Mouse (Mus musculus): ENCODE measurements around the gene L3mbtl3. TPM values are rescaled to one million over a fixed set of nuclear protein-coding genes. Genes with fewer than 3 reads are reported as not detected.

Gene L3mbtl3
- 29.3 and 35.3 TPM in 2 replicates for polyA plus RNA-seq (2014; fragmentation: Nextera tagmentation; extraction: Ambion mirVana)

DNA sequence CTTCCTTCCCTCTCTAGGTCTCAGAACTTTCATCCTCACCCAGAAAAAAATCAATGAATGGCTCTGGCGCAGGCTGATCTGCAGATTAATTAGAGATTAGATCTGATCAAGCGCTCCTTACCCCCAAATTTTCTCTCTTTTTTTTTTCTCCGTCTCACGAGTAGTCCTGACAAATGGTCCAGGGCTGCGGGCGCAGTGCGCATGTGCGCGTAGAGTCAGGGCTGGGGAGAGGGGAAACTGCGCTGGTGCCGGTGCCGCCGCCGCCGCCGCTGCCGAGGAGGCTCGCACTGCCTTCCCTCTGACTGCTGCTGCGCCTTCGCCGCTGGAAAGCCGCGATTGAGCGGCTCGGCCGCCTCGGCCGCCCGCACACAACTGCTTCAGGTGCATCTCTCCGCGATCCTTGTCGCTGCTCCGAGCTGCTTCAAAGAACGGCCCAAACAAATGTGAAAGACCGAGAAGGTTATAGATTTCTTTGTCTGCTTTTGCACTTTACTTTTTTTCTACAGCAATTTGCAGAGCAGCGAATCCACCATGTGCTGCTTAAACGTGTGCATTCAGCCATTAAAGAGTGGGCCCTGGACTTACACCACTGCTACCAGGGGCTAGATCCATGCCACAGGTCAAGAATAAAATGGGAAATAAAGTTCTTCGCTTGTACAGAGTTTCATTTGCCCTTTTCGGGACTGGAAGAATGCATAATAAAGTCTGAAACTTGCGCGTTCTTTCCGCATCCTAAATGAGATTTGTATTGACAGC, at the start of gene L3mbtl3:
L3mbtl3 (minus strand) TSS at position 182 of the 756 bp plus-strand sequence.
- peak within 1 kb of the TSS; percentile 98 for H3K4me2 ChIP-seq (ENCODE audit: low read length)
- DNase-seq (peak; percentile 96), ATAC-seq (ENCODE audit: low FRiP score, low TSS enrichment) (peak; percentile 84)
- WGBS = under 1% methylated on average over 42 of the region's 42 CpGs
- no peaks in the 10 kb centered on the region for H3K9me3 ChIP-seq (ENCODE audit: control insufficient read depth, low read length)
- peak within 1 kb of the TSS; percentile 90 for H3K9ac ChIP-seq (replicated peaks; ENCODE audit: low read length)
- H3K36me3 ChIP-seq (ENCODE audit: control insufficient read depth, insufficient read depth, low read length) = no peaks in the 10 kb centered on the region
- peaks cover 17% of the 10 kb centered on the region; the same call in 1 of the 2 replicates for H3K4me1 ChIP-seq (ENCODE audit: control insufficient read depth, insufficient read depth, low read length)
- H3K27me3 ChIP-seq (ENCODE audit: control insufficient read depth, insufficient read depth, low read length) = no peaks in the 10 kb centered on the region
- peak within 1 kb of the TSS; percentile 86 for H3K4me3 ChIP-seq (replicated peaks; ENCODE audit: low read depth, low read length)
- H3K27ac ChIP-seq (replicated peaks; ENCODE audit: low read depth, low read length) = peak within 1 kb of the TSS; percentile 96

DNA sequence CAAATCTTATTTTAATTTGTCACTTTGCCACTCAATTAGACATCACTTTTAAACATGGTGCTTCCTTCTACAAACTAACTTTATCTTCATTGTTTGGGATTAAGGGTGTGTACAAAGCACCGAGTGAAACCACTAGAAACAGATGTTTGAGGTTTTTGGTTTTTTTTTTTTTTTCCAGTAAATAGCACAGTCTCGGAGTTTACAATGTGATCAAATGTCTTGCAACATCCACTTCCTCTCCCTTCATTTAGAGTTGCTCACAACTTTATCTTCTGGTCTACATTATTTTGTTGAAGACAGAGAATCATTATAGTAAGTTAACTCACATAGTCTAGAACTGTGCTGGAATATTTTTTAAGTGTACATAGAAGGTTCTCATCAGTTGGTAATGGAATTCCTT, 45.4 kb upstream of the L3mbtl3 start:
- DNase-seq (no peak), ATAC-seq (ENCODE audit: low FRiP score, low TSS enrichment) (no peak)
- Histone ChIP-seq H3K36me3 (ENCODE audit: control insufficient read depth, insufficient read depth, low read length) (no peaks in the 10 kb centered on the region), H3K4me3 (replicated peaks; ENCODE audit: low read depth, low read length) (no peak overlapping the region), H3K27ac (replicated peaks; ENCODE audit: low read depth, low read length) (no peak overlapping the region), H3K27me3 (ENCODE audit: control insufficient read depth, insufficient read depth, low read length) (no peaks in the 10 kb centered on the region), H3K9me3 (ENCODE audit: control insufficient read depth, low read length) (no peaks in the 10 kb centered on the region), H3K4me1 (ENCODE audit: control insufficient read depth, insufficient read depth, low read length) (no peaks in the 10 kb centered on the region), H3K9ac (replicated peaks; ENCODE audit: low read length) (no peak overlapping the region), H3K4me2 (ENCODE audit: low read length) (no peak overlapping the region)
- 89% methylated on average over 2 of the region's 2 CpGs for WGBS

DNA sequence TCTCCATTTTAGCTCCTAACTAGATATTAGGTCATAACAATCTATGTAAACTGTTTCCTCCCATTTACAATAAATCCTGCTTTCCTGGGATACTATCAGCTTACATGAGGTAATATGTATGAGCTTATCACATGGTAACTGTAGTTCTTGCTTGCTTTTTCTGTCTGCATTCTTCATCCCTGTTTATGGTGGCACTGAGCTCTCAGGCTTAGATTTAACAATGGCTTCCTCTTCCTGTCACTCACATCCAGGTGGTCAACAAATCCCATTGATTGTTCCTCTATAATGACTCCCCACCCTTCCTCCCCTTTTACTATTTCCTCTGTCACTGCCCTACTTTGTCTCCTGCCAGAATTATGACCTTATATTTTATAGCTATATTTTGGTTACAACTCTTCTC, 12.9 kb upstream of the L3mbtl3 start:
- no peak overlapping the region for H3K4me2 ChIP-seq (ENCODE audit: low read length)
- no peak for ATAC-seq (ENCODE audit: low FRiP score, low TSS enrichment)
- H3K9me3 ChIP-seq (ENCODE audit: control insufficient read depth, low read length) = no peaks in the 10 kb centered on the region
- H3K4me3 ChIP-seq (replicated peaks; ENCODE audit: low read depth, low read length) = no peak overlapping the region
- H3K27me3 ChIP-seq (ENCODE audit: control insufficient read depth, insufficient read depth, low read length) = no peaks in the 10 kb centered on the region
- no peak overlapping the region for H3K9ac ChIP-seq (replicated peaks; ENCODE audit: low read length)
- H3K27ac ChIP-seq (replicated peaks; ENCODE audit: low read depth, low read length) = no peak overlapping the region
- no peaks in the 10 kb centered on the region for H3K36me3 ChIP-seq (ENCODE audit: control insufficient read depth, insufficient read depth, low read length)
- no peaks in the 10 kb centered on the region for H3K4me1 ChIP-seq (ENCODE audit: control insufficient read depth, insufficient read depth, low read length)
- no peak for DNase-seq

DNA sequence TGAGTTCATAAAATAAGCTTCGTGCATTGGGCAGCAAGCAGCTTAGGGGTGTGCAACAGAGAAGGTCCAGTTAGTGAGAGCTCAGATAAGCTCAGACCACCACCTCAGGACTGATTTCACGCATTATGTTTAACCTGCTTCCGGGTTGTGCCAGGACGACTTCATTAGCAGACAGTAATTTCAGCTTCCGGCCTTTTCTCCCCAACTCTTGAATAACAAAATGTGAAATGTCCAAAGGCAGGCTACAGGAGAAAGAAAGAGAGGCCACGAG, 1.5 kb upstream of the L3mbtl3 start:
- ATAC-seq (ENCODE audit: low FRiP score, low TSS enrichment) (no peak), DNase-seq (no peak)
- Histone ChIP-seq H3K4me2 (ENCODE audit: low read length) (no peak overlapping the region), H3K36me3 (ENCODE audit: control insufficient read depth, insufficient read depth, low read length) (no peaks in the 10 kb centered on the region), H3K4me1 (ENCODE audit: control insufficient read depth, insufficient read depth, low read length) (peaks cover 12% of the 10 kb centered on the region; the same call in 1 of the 2 replicates), H3K9me3 (ENCODE audit: control insufficient read depth, low read length) (no peaks in the 10 kb centered on the region), H3K27ac (replicated peaks; ENCODE audit: low read depth, low read length) (no peak overlapping the region), H3K4me3 (replicated peaks; ENCODE audit: low read depth, low read length) (no peak overlapping the region), H3K9ac (replicated peaks; ENCODE audit: low read length) (no peak overlapping the region), H3K27me3 (ENCODE audit: control insufficient read depth, insufficient read depth, low read length) (no peaks in the 10 kb centered on the region)
- 57% methylated on average over 6 of the region's 6 CpGs for WGBS

DNA sequence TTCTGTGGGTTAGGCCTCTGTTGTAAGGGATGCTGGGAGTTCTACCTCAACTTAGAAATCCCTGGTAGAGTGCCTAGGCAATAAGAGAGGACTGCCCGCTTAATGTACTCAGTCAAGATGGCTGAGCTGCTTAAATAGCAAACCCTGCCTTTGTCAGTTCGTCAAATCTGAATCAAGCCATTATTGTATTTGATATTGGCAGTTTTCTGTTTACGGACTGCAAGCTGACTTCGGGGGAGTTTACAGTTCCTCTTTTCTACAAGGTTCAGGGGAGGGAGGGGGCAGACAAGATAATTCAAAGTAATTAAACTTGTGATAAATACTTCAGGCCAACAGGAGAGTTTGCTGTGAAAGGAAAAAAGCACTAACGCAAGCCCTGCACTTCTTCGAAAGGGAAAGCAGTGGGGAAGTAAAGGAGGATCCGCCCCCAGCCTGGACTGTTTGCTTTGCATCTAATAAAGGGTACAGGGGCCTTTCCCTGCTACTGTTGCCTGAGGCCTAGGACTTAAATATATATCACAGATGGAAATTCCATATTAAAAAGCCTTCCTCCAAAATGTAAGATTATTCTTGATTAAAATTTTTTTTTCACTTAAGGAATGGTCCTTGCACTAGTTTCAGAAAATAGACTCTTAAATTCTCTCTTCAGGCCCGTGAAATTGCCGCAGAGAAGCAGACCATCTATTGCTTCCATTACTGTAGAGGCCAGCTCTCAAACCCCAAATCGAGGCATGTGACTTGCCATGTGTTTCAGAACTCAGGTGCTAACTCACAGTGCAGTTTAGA, 968 bp upstream of the L3mbtl3 start:
- Histone ChIP-seq H3K4me1 (ENCODE audit: control insufficient read depth, insufficient read depth, low read length) (peaks cover 13% of the 10 kb centered on the region; the same call in 1 of the 2 replicates), H3K36me3 (ENCODE audit: control insufficient read depth, insufficient read depth, low read length) (no peaks in the 10 kb centered on the region), H3K27ac (replicated peaks; ENCODE audit: low read depth, low read length) (peak overlapping the region; percentile 96; the same call in 1 of the 2 replicates), H3K9ac (replicated peaks; ENCODE audit: low read length) (peak overlapping the region; percentile 90), H3K4me2 (ENCODE audit: low read length) (peak overlapping the region; percentile 98), H3K4me3 (replicated peaks; ENCODE audit: low read depth, low read length) (peak overlapping the region; percentile 86), H3K9me3 (ENCODE audit: control insufficient read depth, low read length) (no peaks in the 10 kb centered on the region), H3K27me3 (ENCODE audit: control insufficient read depth, insufficient read depth, low read length) (no peaks in the 10 kb centered on the region)
- DNase-seq (peak; percentile 52), ATAC-seq (ENCODE audit: low FRiP score, low TSS enrichment) (no peak)
- WGBS = 27% methylated on average over 10 of the region's 10 CpGs

DNA sequence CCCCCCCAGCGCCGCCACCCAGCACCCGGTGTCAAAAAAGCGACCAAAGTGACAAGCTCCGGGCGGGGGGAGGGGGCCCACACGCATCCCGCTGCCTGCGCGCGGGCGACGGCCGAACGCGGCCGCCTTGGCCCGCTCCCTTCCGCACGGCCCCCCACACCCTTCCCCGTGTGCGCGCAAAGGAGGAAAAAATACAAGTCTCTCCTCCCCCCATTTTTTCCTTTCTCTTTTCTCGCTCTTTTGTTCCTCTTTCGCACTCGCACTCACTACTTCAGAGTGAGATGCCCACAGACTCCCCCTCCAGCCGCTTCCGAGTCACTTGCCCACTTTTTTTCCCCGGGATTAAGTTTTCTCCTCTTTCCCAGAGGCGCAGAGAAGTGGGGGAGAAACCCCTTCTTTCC, 420 bp downstream of the L3mbtl3 start:
- peaks cover 17% of the 10 kb centered on the region; the same call in 1 of the 2 replicates for H3K4me1 ChIP-seq (ENCODE audit: control insufficient read depth, insufficient read depth, low read length)
- DNase-seq (peak; percentile 72), ATAC-seq (ENCODE audit: low FRiP score, low TSS enrichment) (peak; percentile 70)
- H3K4me2 ChIP-seq (ENCODE audit: low read length) = peak overlapping the region; percentile 98
- under 1% methylated on average over 24 of the region's 30 CpGs for WGBS
- no peaks in the 10 kb centered on the region for H3K36me3 ChIP-seq (ENCODE audit: control insufficient read depth, insufficient read depth, low read length)
- no peaks in the 10 kb centered on the region for H3K9me3 ChIP-seq (ENCODE audit: control insufficient read depth, low read length)
- no peaks in the 10 kb centered on the region for H3K27me3 ChIP-seq (ENCODE audit: control insufficient read depth, insufficient read depth, low read length)
- H3K9ac ChIP-seq (replicated peaks; ENCODE audit: low read length) = peak overlapping the region; percentile 90
- peak overlapping the region; percentile 86 for H3K4me3 ChIP-seq (replicated peaks; ENCODE audit: low read depth, low read length)
- H3K27ac ChIP-seq (replicated peaks; ENCODE audit: low read depth, low read length) = peak overlapping the region; percentile 96

DNA sequence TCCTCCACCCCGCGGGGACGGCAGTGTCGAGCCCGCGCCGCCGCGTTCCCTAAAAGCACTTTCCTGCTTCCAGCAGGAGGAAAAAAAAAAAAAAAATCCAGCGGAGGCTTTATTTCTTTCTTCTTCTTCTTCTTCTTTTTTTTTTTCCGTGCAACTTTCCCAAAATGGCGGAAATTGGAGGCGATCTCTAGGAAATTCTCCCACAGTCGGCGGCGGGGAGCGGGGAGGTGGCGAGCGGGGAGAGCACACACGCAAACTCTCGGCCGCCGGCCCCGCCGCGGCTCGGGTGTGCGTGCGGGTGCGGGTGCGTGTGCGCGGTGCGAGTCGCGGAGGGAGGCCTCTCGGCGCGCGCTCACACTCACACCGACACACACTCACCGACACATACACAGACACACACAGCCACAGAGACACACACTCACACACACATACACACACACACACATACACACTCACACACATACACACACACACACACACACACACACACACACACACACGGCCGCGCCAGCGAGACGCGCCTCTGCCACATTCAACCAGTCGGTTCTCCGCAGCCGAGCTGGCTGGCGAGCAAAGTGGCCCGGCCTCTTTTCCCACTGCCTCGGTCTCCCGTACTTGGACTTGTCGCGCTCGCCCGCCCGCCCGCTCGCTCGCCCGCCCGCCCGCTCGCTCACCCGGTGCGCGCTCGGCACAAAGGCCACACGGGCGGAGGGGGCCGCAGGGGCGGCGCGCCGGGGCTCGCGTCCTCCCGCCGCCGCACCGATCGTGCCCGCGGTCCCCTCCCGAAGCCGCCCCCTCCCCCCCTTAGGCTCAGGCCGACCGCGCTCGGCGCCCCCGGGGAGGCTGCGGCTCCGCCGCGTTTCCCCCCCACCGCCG, 1.1 kb downstream of the L3mbtl3 start:
- WGBS = 1% methylated on average over 84 of the region's 101 CpGs
- H3K4me1 ChIP-seq (ENCODE audit: control insufficient read depth, insufficient read depth, low read length) = peaks cover 17% of the 10 kb centered on the region; the same call in 1 of the 2 replicates
- peak overlapping the region; percentile 86 for H3K4me3 ChIP-seq (replicated peaks; ENCODE audit: low read depth, low read length)
- peak overlapping the region; percentile 90 for H3K9ac ChIP-seq (replicated peaks; ENCODE audit: low read length)
- ATAC-seq (ENCODE audit: low FRiP score, low TSS enrichment) = peak; percentile 72
- H3K36me3 ChIP-seq (ENCODE audit: control insufficient read depth, insufficient read depth, low read length) = no peaks in the 10 kb centered on the region
- no peaks in the 10 kb centered on the region for H3K9me3 ChIP-seq (ENCODE audit: control insufficient read depth, low read length)
- H3K4me2 ChIP-seq (ENCODE audit: low read length) = peak overlapping the region; percentile 98
- peak overlapping the region; percentile 96 for H3K27ac ChIP-seq (replicated peaks; ENCODE audit: low read depth, low read length)
- no peaks in the 10 kb centered on the region for H3K27me3 ChIP-seq (ENCODE audit: control insufficient read depth, insufficient read depth, low read length)
- peak; percentile 84 for DNase-seq

DNA sequence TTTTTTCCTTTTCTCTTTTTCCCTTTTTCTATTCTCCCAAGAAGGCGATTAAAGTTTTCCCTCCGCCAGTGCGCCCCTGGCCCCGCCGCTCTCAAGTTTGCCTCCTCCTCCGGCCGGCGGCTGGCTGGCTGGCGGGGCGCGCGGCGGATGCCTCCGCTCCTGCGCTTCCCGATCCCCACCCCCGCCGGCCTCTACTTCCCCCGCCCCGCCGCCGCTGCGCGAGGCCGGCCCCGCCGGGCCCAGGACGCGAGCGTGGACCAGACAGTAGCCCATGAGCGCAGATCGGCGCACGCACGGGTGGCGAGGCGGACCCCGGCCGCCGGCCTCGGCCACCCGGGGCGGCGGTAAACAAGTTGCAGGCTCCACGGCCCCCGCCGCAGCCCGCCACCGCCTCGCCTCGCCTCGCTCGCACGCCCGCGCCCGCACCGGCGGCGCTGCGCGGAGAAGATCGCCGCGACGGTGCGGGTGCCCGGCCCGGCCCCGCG, 1.8 kb downstream of the L3mbtl3 start:
- Histone ChIP-seq H3K4me2 (ENCODE audit: low read length) (peak overlapping the region; percentile 98), H3K27ac (replicated peaks; ENCODE audit: low read depth, low read length) (peak overlapping the region; percentile 96), H3K36me3 (ENCODE audit: control insufficient read depth, insufficient read depth, low read length) (0 out of 2 replicates have a peak, but pooled peaks cover under 1% of the 10 kb centered on the region), H3K27me3 (ENCODE audit: control insufficient read depth, insufficient read depth, low read length) (no peaks in the 10 kb centered on the region), H3K4me1 (ENCODE audit: control insufficient read depth, insufficient read depth, low read length) (peaks cover 17% of the 10 kb centered on the region; the same call in 1 of the 2 replicates), H3K9me3 (ENCODE audit: control insufficient read depth, low read length) (no peaks in the 10 kb centered on the region), H3K9ac (replicated peaks; ENCODE audit: low read length) (peak overlapping the region; percentile 90), H3K4me3 (replicated peaks; ENCODE audit: low read depth, low read length) (peak overlapping the region; percentile 86)
- ATAC-seq (ENCODE audit: low FRiP score, low TSS enrichment) = peak; percentile 38
- 1% methylated on average over 71 of the region's 71 CpGs for WGBS
- peak; percentile 80 for DNase-seq
